Mouse (Mus musculus): Measurements from ENCODE around the gene Olfr1018. TPM values are rescaled to one million over a fixed set of nuclear protein-coding genes. Genes with fewer than 3 reads are reported as not detected.

Olfr1018 gene
- not detected in 2 replicates for polyA plus RNA-seq (2021; fragmentation: Nextera tagmentation)
- long read RNA-seq, experiment 1: 0 reads
- long read RNA-seq, experiment 2: 0 reads

DNA sequence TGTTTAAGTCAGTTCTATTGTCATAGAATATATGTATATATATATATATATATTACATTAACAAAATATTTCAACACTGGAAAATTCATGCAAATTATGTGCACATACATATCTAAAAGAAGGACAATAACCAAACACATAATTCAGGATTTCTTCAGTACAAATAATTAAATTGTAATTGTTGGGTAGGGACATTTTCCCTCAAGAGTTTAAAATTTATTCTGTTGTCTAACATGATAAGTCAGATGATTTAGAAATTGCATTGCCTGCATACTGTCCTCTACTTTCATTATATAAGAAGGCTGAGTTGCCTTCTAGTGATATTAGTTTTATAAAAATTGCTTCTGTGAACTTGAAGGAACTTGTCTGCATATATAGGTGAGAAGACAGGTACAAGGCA lies at the start of gene Olfr1018:
TSS of gene Olfr1018 (plus strand) at position 301 of the 400 bp plus-strand sequence.

DNA sequence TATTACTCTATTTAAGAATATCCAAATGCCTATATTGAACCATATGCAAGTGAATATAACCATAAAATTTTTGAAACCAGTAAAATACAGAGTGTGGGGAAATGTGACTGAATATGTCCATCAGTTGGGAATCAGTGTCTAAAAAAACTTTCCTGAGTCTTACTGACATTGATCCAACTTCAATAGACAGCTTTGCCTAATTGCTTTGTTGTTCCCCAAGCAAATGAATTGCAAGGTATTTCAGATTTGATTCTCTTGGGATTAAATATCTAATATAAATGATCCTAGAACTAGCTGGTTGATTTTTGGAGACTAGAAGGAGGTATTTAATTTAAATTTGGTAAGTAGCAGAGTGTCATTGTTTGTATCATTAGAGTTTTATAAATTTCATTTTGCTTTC lies 45.9 kb upstream of the Olfr1018 start, which contains the start of gene Olfr1014:
TSS of gene Olfr1014 (plus strand) at position 301 of the 400 bp plus-strand sequence.

DNA sequence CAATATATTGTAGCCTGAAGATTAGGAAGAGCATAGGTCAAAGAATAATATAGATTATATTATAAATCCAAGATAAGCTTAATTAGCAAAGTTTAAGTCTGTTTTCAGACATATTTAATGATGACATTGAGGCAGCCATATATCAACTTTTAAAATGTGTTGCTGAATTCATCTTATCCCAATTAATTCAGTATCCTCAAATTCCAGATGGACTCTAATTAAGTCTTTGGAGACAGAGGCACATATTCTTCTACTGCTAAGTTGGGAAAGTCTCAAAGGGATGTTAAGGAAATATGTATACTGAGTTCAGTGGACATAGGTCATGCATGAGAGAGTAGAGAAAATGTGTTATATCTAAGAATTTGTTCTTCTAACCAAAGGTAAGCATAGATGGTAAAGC lies 36.6 kb upstream of the Olfr1018 start, which contains the start of gene Olfr1015:
TSS of gene Olfr1015 (plus strand) at position 301 of the 400 bp plus-strand sequence.

DNA sequence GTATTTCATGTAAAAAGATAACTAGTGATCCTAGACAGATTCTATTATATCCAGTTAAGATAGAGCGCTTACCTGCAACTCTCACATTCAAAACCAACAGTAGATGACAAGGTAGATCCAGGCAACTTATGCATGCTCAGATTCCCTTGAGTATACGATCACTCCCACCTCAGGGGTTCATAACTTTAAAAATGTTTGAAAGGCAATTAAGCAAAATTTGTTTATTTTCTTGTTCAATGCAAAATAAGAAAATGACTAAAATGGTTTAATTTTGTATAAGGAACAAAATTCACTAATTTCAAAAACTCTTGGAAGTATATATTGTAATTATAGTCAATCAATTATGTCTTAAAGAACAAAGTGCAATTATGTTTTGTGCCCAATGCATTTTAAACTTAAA lies 15.8 kb upstream of the Olfr1018 start, which contains the start of gene Olfr1016:
TSS of gene Olfr1016 (minus strand) at position 101 of the 400 bp plus-strand sequence.

DNA sequence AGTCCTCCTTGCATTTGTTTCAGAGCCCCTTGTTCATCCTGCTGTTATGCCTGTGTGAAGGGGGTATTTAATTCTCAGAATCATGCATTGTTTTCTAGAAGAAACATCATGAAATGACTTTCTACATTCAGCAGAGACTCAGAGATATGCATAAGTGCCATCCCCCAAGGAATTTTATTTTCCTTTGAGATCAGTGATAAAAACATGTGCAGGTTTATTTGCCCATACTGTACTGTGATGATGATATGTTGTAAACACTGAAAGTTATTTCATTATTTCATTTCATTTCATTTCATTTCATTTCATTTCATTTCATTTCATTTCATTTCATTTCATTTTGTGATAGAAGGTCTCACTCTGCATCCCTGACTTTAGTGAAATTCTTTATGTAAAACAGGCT lies 27.1 kb downstream of the Olfr1018 start, which contains the start of gene Olfr1019:
TSS of gene Olfr1019 (minus strand) at position 101 of the 400 bp plus-strand sequence.

DNA sequence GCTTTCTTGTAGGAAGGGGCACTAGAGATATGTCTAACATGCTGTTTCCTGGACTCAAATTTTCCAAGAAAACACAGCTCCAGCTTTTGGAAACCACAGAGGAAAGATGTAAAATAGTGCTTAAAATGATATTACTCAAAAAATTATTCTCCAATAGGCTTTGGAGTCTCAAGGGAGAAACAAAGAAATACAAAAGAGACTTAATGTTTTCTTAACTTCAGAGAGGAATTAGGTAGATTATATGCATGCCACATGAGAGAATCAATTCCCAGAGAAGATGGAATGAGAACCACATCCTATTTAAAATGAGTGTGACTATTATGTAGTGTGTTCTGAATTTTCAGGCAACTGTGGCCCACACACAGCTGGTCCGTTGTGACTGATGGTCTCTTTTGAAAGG lies 28.5 kb downstream of the Olfr1018 start, which contains the start of gene Olfr1020:
TSS of gene Olfr1020 (plus strand) at position 301 of the 400 bp plus-strand sequence.

DNA sequence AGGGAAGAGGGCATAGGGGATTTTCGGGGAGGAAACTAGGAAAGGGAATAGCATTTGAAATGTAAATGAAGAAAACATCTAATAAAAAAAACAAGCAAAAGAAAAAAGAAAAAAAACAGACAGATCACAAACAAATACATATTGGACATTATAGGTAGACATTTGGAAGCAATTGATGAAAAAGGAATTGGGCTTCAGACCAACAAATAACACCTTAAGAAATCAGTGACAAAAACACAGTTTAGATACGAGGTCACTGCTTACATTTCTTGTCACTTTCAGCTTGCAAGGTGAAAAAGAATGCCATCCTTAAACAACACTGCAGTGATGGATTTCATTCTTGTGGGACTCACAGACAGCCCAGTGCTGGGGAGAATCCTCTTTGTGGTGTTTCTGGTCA lies 50.0 kb downstream of the Olfr1018 start, which contains the start of gene Olfr1022:
TSS of gene Olfr1022 (plus strand) at position 301 of the 400 bp plus-strand sequence.

Other genes with a start within 250 kb of the Olfr1018 start
- not detected in 2 replicates for gene Olfr996, start 239.3 kb upstream of the Olfr1018 start, polyA plus RNA-seq (2021; fragmentation: Nextera tagmentation)
- gene Olfr998, start 229.5 kb upstream of the Olfr1018 start, polyA plus RNA-seq (2021; fragmentation: Nextera tagmentation): not detected in 2 replicates
- gene Olfr1000, start 206.6 kb upstream of the Olfr1018 start, polyA plus RNA-seq (2021; fragmentation: Nextera tagmentation): not detected in 2 replicates
- gene Olfr1002, start 167.8 kb upstream of the Olfr1018 start, polyA plus RNA-seq (2021; fragmentation: Nextera tagmentation): not detected in 2 replicates
- not detected in 2 replicates for gene Olfr154, start 154.0 kb upstream of the Olfr1018 start, polyA plus RNA-seq (2021; fragmentation: Nextera tagmentation)
- not detected in 2 replicates for gene Olfr1006, start 139.7 kb upstream of the Olfr1018 start, polyA plus RNA-seq (2021; fragmentation: Nextera tagmentation)
- not detected in 2 replicates for gene Olfr1008, start 129.0 kb upstream of the Olfr1018 start, polyA plus RNA-seq (2021; fragmentation: Nextera tagmentation)
- not detected in 2 replicates for gene Olfr1009, start 103.1 kb upstream of the Olfr1018 start, polyA plus RNA-seq (2021; fragmentation: Nextera tagmentation)
- gene Olfr1012, start 55.7 kb upstream of the Olfr1018 start, polyA plus RNA-seq (2021; fragmentation: Nextera tagmentation): not detected in 2 replicates
- not detected in 2 replicates for gene Olfr1013, start 51.4 kb upstream of the Olfr1018 start, polyA plus RNA-seq (2021; fragmentation: Nextera tagmentation)
- not detected in 2 replicates for gene Olfr1014, start 45.8 kb upstream of the Olfr1018 start, polyA plus RNA-seq (2021; fragmentation: Nextera tagmentation)
- gene Olfr1015, start 36.5 kb upstream of the Olfr1018 start, polyA plus RNA-seq (2021; fragmentation: Nextera tagmentation): not detected in 2 replicates
- gene Olfr1016, start 15.9 kb upstream of the Olfr1018 start, polyA plus RNA-seq (2021; fragmentation: Nextera tagmentation): not detected in 2 replicates
- not detected in 2 replicates for gene Olfr1019, start 27.0 kb downstream of the Olfr1018 start, polyA plus RNA-seq (2021; fragmentation: Nextera tagmentation)
- not detected in 2 replicates for gene Olfr1020, start 28.6 kb downstream of the Olfr1018 start, polyA plus RNA-seq (2021; fragmentation: Nextera tagmentation)
- not detected in 2 replicates for gene Olfr1022, start 50.1 kb downstream of the Olfr1018 start, polyA plus RNA-seq (2021; fragmentation: Nextera tagmentation)
- gene Olfr1023, start 67.2 kb downstream of the Olfr1018 start, polyA plus RNA-seq (2021; fragmentation: Nextera tagmentation): not detected in 2 replicates
- gene Olfr1024, start 86.6 kb downstream of the Olfr1018 start, polyA plus RNA-seq (2021; fragmentation: Nextera tagmentation): not detected in 2 replicates
- gene Olfr1025-ps1, start 96.7 kb downstream of the Olfr1018 start, polyA plus RNA-seq (2021; fragmentation: Nextera tagmentation): not detected in 2 replicates
- gene Olfr1026, start 103.1 kb downstream of the Olfr1018 start, polyA plus RNA-seq (2021; fragmentation: Nextera tagmentation): not detected in 2 replicates
- gene Olfr1028, start 132.0 kb downstream of the Olfr1018 start, polyA plus RNA-seq (2021; fragmentation: Nextera tagmentation): not detected in 2 replicates
- gene Olfr1029, start 155.4 kb downstream of the Olfr1018 start, polyA plus RNA-seq (2021; fragmentation: Nextera tagmentation): not detected in 2 replicates
- gene Olfr1030, start 160.8 kb downstream of the Olfr1018 start, polyA plus RNA-seq (2021; fragmentation: Nextera tagmentation): not detected in 2 replicates
- gene Olfr1031, start 171.8 kb downstream of the Olfr1018 start, polyA plus RNA-seq (2021; fragmentation: Nextera tagmentation): not detected in 2 replicates
- not detected in 2 replicates for gene Olfr1032, start 187.1 kb downstream of the Olfr1018 start, polyA plus RNA-seq (2021; fragmentation: Nextera tagmentation)
- not detected in 2 replicates for gene Olfr1033, start 202.2 kb downstream of the Olfr1018 start, polyA plus RNA-seq (2021; fragmentation: Nextera tagmentation)
- gene Olfr1034, start 227.4 kb downstream of the Olfr1018 start, polyA plus RNA-seq (2021; fragmentation: Nextera tagmentation): not detected in 2 replicates

Data from layer of hippocampus, adult 6 months (tissue).